Mouse (Mus musculus) heart, embryonic 10.5 days (tissue): Measurements from ENCODE around the gene Eif2b2. TPM values are rescaled to one million over a fixed set of nuclear protein-coding genes. Genes with fewer than 3 reads are reported as not detected.

Source experiments
- DNase-seq: peaks from one replicate; pipeline ENCODE4 v3.0.0-alpha.2; 2017; ENCODE audit warnings: low spot score
- H3K27ac ChIP-seq: fragments of 300-500 bp; sonication (generic); 2 replicates; pipeline ENCODE4 v1.5.1; 2016; ENCODE audit warnings: mild to moderate bottlenecking
- H3K27me3 ChIP-seq: fragments of 300-500 bp; sonication (generic); 2 replicates; pipeline ENCODE4 v1.6.1; 2016; ENCODE audit warnings: mild to moderate bottlenecking; ENCODE audit not compliant: poor library complexity, insufficient read depth, severe bottlenecking
- H3K36me3 ChIP-seq: fragments of 300-500 bp; sonication (generic); 2 replicates; pipeline ENCODE4 v1.6.1; 2016; ENCODE audit warnings: mild to moderate bottlenecking, moderate library complexity
- H3K4me1 ChIP-seq: fragments of 300-500 bp; sonication (generic); 2 replicates; pipeline ENCODE4 v1.6.1; 2016; ENCODE audit warnings: mild to moderate bottlenecking
- H3K4me3 ChIP-seq: fragments of 300-500 bp; sonication (generic); 2 replicates; pipeline ENCODE4 v1.5.1; 2016; ENCODE audit warnings: mild to moderate bottlenecking, moderate library complexity
- H3K9me3 ChIP-seq: fragments of 300-500 bp; sonication (generic); 2 replicates; pipeline ENCODE4 v1.6.1; 2016; ENCODE audit warnings: mild to moderate bottlenecking, moderate library complexity
- WGBS: fragments of 180-500 bp; shearing (Covaris S2); methylation state at CpG from one replicate; pipeline ENCODE4 v1.1.7; 2016; 5-methylcytosine and 5-hydroxymethylcytosine counted together
- polyA plus RNA-seq: library from polyadenylated mRNA; unstranded; fragments of >200 nt; fragmentation: Nextera tagmentation; extraction: Ambion mirVana; gene quantifications from 2 replicates; pipeline ENCODE4 v1.2.1, GENCODE M21; 2016

The Eif2b2 gene
- 71.5 and 91.3 TPM in 2 replicates for polyA plus RNA-seq

- WGBS = under 1% methylated on average over 54 of the region's 54 CpGs
Measured at GRCm38 (mm10) chr12:85219236-85219904, at the start of gene Eif2b2. Gene Eif2b2 (plus strand): TSS chr12:85219481.

GRCm38 (mm10) chr12:85169877-85170276, 49.4 kb upstream of the Eif2b2 start:
- DNase-seq = no peak
- H3K4me3 ChIP-seq = 0 out of 2 replicates have a peak overlapping the region, but pooled peaks have one; percentile 22
- H3K9me3 ChIP-seq = no peaks in the 10 kb centered on the region
- peaks cover 44% of the 10 kb centered on the region for H3K4me1 ChIP-seq
- 54% methylated on average over 3 of the region's 3 CpGs for WGBS
- H3K36me3 ChIP-seq = peaks cover 42% of the 10 kb centered on the region; the same call in 1 of the 2 replicates
- peak overlapping the region; percentile 52; the same call in 1 of the 2 replicates for H3K27ac ChIP-seq
- peaks cover 18% of the 10 kb centered on the region; the same call in 1 of the 2 replicates for H3K27me3 ChIP-seq

More at GRCm38 (mm10) chr12:85219236-85219904, at the start of gene Eif2b2:
- H3K27me3 ChIP-seq = no peaks in the 10 kb centered on the region
- peaks cover 25% of the 10 kb centered on the region for H3K4me1 ChIP-seq
- H3K9me3 ChIP-seq = no peaks in the 10 kb centered on the region
- H3K4me3 ChIP-seq = peak within 1 kb of the TSS; percentile 90
- H3K36me3 ChIP-seq = peaks cover 33% of the 10 kb centered on the region
- peak within 1 kb of the TSS; percentile 86 for H3K27ac ChIP-seq
- DNase-seq = peak; percentile 100

- no peak overlapping the region for H3K27ac ChIP-seq
- H3K9me3 ChIP-seq = no peaks in the 10 kb centered on the region
- DNase-seq = no peak
- peaks cover 49% of the 10 kb centered on the region for H3K4me1 ChIP-seq
- 85% methylated on average over 11 of the region's 11 CpGs for WGBS
- peaks cover 18% of the 10 kb centered on the region; the same call in 1 of the 2 replicates for H3K27me3 ChIP-seq
- no peak overlapping the region for H3K4me3 ChIP-seq
- peaks cover 42% of the 10 kb centered on the region; the same call in 1 of the 2 replicates for H3K36me3 ChIP-seq
Measured at GRCm38 (mm10) chr12:85170284-85170947, 48.9 kb upstream of the Eif2b2 start.

- H3K27ac ChIP-seq = no peak overlapping the region
- H3K27me3 ChIP-seq = peaks cover 18% of the 10 kb centered on the region; the same call in 1 of the 2 replicates
- 78% methylated on average over 3 of the region's 3 CpGs for WGBS
Measured at GRCm38 (mm10) chr12:85170948-85171307, 48.4 kb upstream of the Eif2b2 start.

GRCm38 (mm10) chr12:85174016-85174415, 45.3 kb upstream of the Eif2b2 start:
- peaks cover 79% of the 10 kb centered on the region for H3K4me1 ChIP-seq
- H3K4me3 ChIP-seq = no peak overlapping the region
- peak overlapping the region; percentile 47; the same call in 1 of the 2 replicates for H3K27ac ChIP-seq
- H3K9me3 ChIP-seq = no peaks in the 10 kb centered on the region
- WGBS = 69% methylated on average over 7 of the region's 7 CpGs
- H3K36me3 ChIP-seq = 0 out of 2 replicates have a peak, but pooled peaks cover 17% of the 10 kb centered on the region
- DNase-seq = no peak
- peaks cover 36% of the 10 kb centered on the region for H3K27me3 ChIP-seq

More at GRCm38 (mm10) chr12:85170948-85171307, 48.4 kb upstream of the Eif2b2 start:
- H3K4me1 ChIP-seq = peaks cover 55% of the 10 kb centered on the region
- peaks cover 39% of the 10 kb centered on the region; the same call in 1 of the 2 replicates for H3K36me3 ChIP-seq
- DNase-seq = no peak
- H3K9me3 ChIP-seq = no peaks in the 10 kb centered on the region
- no peak overlapping the region for H3K4me3 ChIP-seq

GRCm38 (mm10) chr12:85175087-85175675, 44.1 kb upstream of the Eif2b2 start:
- peak overlapping the region; percentile 55 for H3K4me3 ChIP-seq

GRCm38 (mm10) chr12:85175926-85176845, 43.1 kb upstream of the Eif2b2 start:
- H3K27me3 ChIP-seq = peaks cover 46% of the 10 kb centered on the region
- H3K9me3 ChIP-seq = no peaks in the 10 kb centered on the region
- DNase-seq = peak; percentile 93
- peak overlapping the region; percentile 88 for H3K27ac ChIP-seq
- H3K4me1 ChIP-seq = peaks cover 66% of the 10 kb centered on the region
- WGBS = 13% methylated on average over 11 of the region's 11 CpGs
- H3K36me3 ChIP-seq = 0 out of 2 replicates have a peak, but pooled peaks cover 5% of the 10 kb centered on the region
- H3K4me3 ChIP-seq = peak overlapping the region; percentile 55

More at GRCm38 (mm10) chr12:85175087-85175675, 44.1 kb upstream of the Eif2b2 start:
- no peak for DNase-seq
- H3K4me1 ChIP-seq = peaks cover 69% of the 10 kb centered on the region
- 29% methylated on average over 16 of the region's 16 CpGs for WGBS
- H3K27me3 ChIP-seq = peaks cover 44% of the 10 kb centered on the region
- H3K9me3 ChIP-seq = no peaks in the 10 kb centered on the region
- peak overlapping the region; percentile 88 for H3K27ac ChIP-seq
- 0 out of 2 replicates have a peak, but pooled peaks cover 14% of the 10 kb centered on the region for H3K36me3 ChIP-seq

- Histone ChIP-seq H3K4me1 (peaks cover 74% of the 10 kb centered on the region), H3K27me3 (peaks cover 52% of the 10 kb centered on the region), H3K36me3 (no peaks in the 10 kb centered on the region), H3K4me3 (peak overlapping the region; percentile 55), H3K9me3 (no peaks in the 10 kb centered on the region), H3K27ac (peak overlapping the region; percentile 88)
- WGBS = 3% methylated on average over 32 of the region's 32 CpGs
- DNase-seq = no peak
Measured at GRCm38 (mm10) chr12:85176846-85177523, 42.3 kb upstream of the Eif2b2 start.

GRCm38 (mm10) chr12:85177740-85178239, 41.5 kb upstream of the Eif2b2 start, which contains the start of gene Pgf:
Gene Pgf (minus strand): TSS chr12:85177790.
- no peaks in the 10 kb centered on the region for H3K9me3 ChIP-seq
- H3K36me3 ChIP-seq = no peaks in the 10 kb centered on the region
- peaks cover 71% of the 10 kb centered on the region for H3K4me1 ChIP-seq
- H3K27ac ChIP-seq = peak within 1 kb of the TSS; percentile 88
- peaks cover 60% of the 10 kb centered on the region for H3K27me3 ChIP-seq
- no peak for DNase-seq
- WGBS = 73% methylated on average over 10 of the region's 10 CpGs
- peak within 1 kb of the TSS; percentile 55 for H3K4me3 ChIP-seq

GRCm38 (mm10) chr12:85178294-85178693, 41.0 kb upstream of the Eif2b2 start:
- no peak for DNase-seq
- 63% methylated on average over 2 of the region's 2 CpGs for WGBS
- H3K4me1 ChIP-seq = peaks cover 66% of the 10 kb centered on the region
- no peak overlapping the region; the same call in 1 of the 2 replicates for H3K27ac ChIP-seq
- no peaks in the 10 kb centered on the region for H3K36me3 ChIP-seq
- no peaks in the 10 kb centered on the region for H3K9me3 ChIP-seq
- peaks cover 65% of the 10 kb centered on the region for H3K27me3 ChIP-seq
- no peak overlapping the region for H3K4me3 ChIP-seq
